Mouse (Mus musculus): ENCODE measurements around the gene Upk3bl. TPM values are rescaled to one million over a fixed set of nuclear protein-coding genes. Genes with fewer than 3 reads are reported as not detected.

Upk3bl gene
- polyA plus RNA-seq, 1 experiment from 2014 or later, result 1.2 TPM

DNA sequence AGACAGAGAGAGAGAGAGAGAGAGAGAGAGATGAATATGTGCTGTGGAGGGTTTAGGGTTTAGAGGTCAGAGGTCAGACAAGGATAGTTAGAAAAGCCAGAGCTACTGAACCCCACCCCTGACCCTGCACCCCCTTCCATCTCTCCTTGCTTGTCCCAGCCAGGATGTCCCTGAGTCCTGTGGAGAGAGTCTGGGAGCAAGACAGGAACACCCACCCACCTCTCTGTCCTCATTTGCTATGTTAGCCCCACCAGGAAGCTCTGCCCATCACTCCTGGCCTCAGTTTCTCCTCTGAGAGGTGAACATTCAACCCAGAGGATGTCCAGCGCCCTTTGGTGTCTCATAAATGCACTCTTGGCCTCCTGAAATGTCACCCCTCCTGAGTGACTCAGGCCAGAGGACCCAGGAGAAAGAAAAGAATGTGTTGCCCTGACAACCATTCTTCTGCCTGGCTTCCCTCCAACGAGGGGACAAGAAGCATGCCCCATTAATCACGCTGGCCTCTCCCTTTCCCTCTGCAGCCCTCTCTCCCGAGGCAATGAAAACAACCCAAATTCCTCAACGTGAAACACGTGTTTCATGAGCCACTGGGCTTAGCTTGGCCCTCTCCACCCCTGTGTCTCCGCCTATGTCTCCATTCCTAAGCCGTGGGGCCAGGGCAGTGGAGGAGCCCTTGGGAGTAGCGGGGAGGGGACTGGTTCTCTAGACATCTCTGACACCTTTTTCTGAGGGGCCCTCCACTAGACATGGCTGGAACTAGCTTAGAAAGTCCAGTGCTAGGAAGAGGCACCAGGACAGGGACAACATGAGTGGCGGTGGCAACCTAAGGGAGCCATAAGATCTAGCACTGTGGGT is 2.8 kb upstream of the Upk3bl start:
- Histone ChIP-seq H3K9me3 (ENCODE audit: low read length) (no peaks in the 10 kb centered on the region), H3K4me2 (replicated peaks; ENCODE audit: low read depth, low read length) (no peak overlapping the region), H3K27me3 (replicated peaks; ENCODE audit: insufficient read depth, low read length) (no peaks in the 10 kb centered on the region), H3K4me1 (ENCODE audit: insufficient read depth, low read depth, low read length) (no peaks in the 10 kb centered on the region), H3K27ac (ENCODE audit: low read length) (peak overlapping the region; percentile 81), H3K4me3 (ENCODE audit: low read depth, low read length) (no peak overlapping the region), H3K36me3 (ENCODE audit: insufficient read depth, low read length) (no peaks in the 10 kb centered on the region), H3K9ac (replicated peaks; ENCODE audit: low read depth) (no peak overlapping the region)
- ATAC-seq, result peak; percentile 87
- peak; percentile 90 for DNase-seq (ENCODE audit: low spot score)
- WGBS, result 7% methylated on average over 10 of the region's 10 CpGs
- TF ChIP-seq CTCF (IDR thresholded peaks at IDR 0.05) (no peak), EP300 (IDR thresholded peaks at IDR 0.05) (peak; percentile 74; the same call in 1 of the 2 replicates)

DNA sequence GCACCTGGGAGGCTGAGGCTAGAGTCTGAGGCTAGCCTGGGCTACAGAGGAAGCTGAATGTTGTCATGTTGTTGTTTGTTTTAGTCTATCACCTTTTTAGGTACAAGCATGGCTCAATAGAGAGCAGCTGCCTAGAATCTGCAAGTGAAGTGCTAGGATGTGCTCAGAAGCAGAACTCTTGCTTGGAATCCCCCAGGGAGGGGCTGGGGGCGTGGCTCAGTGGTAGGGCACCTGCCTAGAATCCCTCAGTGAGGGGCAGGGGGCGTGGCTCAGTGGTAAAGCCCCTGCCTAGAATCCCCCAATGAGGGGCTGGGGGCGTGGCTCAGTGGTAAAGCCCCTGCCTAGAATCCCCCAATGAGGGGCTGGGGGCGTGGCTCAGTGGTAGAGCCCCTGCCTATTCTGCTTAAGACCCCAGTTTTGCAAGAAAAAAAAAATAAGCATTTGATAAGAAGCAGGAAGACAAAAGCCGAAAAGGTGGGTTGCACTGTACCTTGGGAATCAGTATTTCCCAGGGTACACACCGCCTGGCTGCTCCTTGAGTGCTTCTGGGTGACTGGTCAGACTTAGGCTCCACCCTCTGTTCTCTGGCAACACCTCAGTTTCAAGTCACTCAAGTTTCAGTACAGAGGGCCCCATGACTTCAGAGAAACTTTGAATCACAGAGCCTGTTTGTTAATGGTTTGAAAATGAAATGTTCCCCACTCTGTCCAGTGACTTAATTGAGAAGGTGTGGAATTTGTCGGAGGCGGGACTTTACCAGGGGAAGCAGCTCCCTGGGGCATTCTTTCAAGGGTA is 1.2 kb upstream of the Upk3bl start:
- peak; percentile 82 for ATAC-seq
- Histone ChIP-seq H3K4me3 (ENCODE audit: low read depth, low read length) (no peak overlapping the region), H3K27ac (ENCODE audit: low read length) (peak overlapping the region; percentile 77), H3K9me3 (ENCODE audit: low read length) (no peaks in the 10 kb centered on the region), H3K36me3 (ENCODE audit: insufficient read depth, low read length) (no peaks in the 10 kb centered on the region), H3K4me2 (replicated peaks; ENCODE audit: low read depth, low read length) (no peak overlapping the region), H3K27me3 (replicated peaks; ENCODE audit: insufficient read depth, low read length) (no peaks in the 10 kb centered on the region), H3K4me1 (ENCODE audit: insufficient read depth, low read depth, low read length) (no peaks in the 10 kb centered on the region), H3K9ac (replicated peaks; ENCODE audit: low read depth) (no peak overlapping the region)
- peak; percentile 91 for DNase-seq (ENCODE audit: low spot score)
- WGBS, result 72% methylated on average over 8 of the region's 8 CpGs
- TF ChIP-seq EP300 (IDR thresholded peaks at IDR 0.05), result peak; percentile 86
- no peak for TF ChIP-seq CTCF (IDR thresholded peaks at IDR 0.05)

- Histone ChIP-seq H3K27me3 (replicated peaks; ENCODE audit: insufficient read depth, low read length) (no peaks in the 10 kb centered on the region; the same call in 1 of the 2 replicates), H3K9ac (replicated peaks; ENCODE audit: low read depth) (no peak overlapping the region), H3K4me3 (ENCODE audit: low read depth, low read length) (no peak overlapping the region), H3K36me3 (ENCODE audit: insufficient read depth, low read length) (no peaks in the 10 kb centered on the region), H3K27ac (ENCODE audit: low read length) (no peak overlapping the region), H3K4me2 (replicated peaks; ENCODE audit: low read depth, low read length) (no peak overlapping the region), H3K9me3 (ENCODE audit: low read length) (no peaks in the 10 kb centered on the region), H3K4me1 (ENCODE audit: insufficient read depth, low read depth, low read length) (no peaks in the 10 kb centered on the region)
- TF ChIP-seq CTCF (IDR thresholded peaks at IDR 0.05) (peak; percentile 39), EP300 (IDR thresholded peaks at IDR 0.05) (no peak)
- ATAC-seq (no peak), DNase-seq (ENCODE audit: low spot score) (no peak)
- WGBS, result 32% methylated on average over 4 of the region's 4 CpGs
Measured at GRCm38 (mm10) chr5:136056062-136056461, 1.8 kb downstream of the Upk3bl start.

GRCm38 (mm10) chr5:136057085-136057484 is 2.8 kb downstream of the Upk3bl start:
- Histone ChIP-seq H3K9ac (replicated peaks; ENCODE audit: low read depth) (no peak overlapping the region), H3K4me3 (ENCODE audit: low read depth, low read length) (no peak overlapping the region)
- ATAC-seq, result no peak

DNA sequence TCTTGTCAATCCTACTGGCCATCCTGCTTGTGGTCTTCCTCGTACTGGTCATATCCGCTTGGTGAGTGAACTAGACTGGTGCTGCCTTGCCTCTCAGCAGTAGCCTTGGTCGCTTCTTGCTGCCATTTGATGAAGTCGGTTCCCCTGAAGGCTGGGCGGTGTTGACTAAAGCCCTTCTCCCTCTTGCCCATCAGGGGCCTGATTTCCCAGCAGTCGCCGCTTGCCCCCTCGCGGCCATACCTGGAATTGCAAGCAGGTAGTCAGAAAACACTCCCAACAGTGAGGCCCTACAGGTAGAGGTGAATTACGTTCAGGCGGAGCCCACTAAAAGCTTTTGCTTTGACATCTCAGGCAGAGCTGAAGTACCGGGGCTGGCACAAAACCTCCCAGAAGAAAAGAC is 7.3 kb downstream of the Upk3bl start:
- DNase-seq (ENCODE audit: low spot score) (peak; percentile 74), ATAC-seq (peak; percentile 62)
- no peak overlapping the region for H3K9ac ChIP-seq (replicated peaks; ENCODE audit: low read depth)
- no peak overlapping the region for H3K4me3 ChIP-seq (ENCODE audit: low read depth, low read length)
- H3K9me3 ChIP-seq (ENCODE audit: low read length), result no peaks in the 10 kb centered on the region
- no peaks in the 10 kb centered on the region; the same call in 1 of the 2 replicates for H3K27me3 ChIP-seq (replicated peaks; ENCODE audit: insufficient read depth, low read length)
- 8% methylated on average over 12 of the region's 12 CpGs for whole genome bisulfite sequencing
- TF ChIP-seq CTCF (IDR thresholded peaks at IDR 0.05), result peak; percentile 99
- no peak for TF ChIP-seq EP300 (IDR thresholded peaks at IDR 0.05)
- no peaks in the 10 kb centered on the region for H3K36me3 ChIP-seq (ENCODE audit: insufficient read depth, low read length)
- no peak overlapping the region for H3K27ac ChIP-seq (ENCODE audit: low read length)
- no peaks in the 10 kb centered on the region for H3K4me1 ChIP-seq (ENCODE audit: insufficient read depth, low read depth, low read length)
- no peak overlapping the region for H3K4me2 ChIP-seq (replicated peaks; ENCODE audit: low read depth, low read length)

More at GRCm38 (mm10) chr5:136057085-136057484, 2.8 kb downstream of the Upk3bl start:
- DNase-seq (ENCODE audit: low spot score), result no peak
- Histone ChIP-seq H3K27ac (ENCODE audit: low read length) (no peak overlapping the region), H3K27me3 (replicated peaks; ENCODE audit: insufficient read depth, low read length) (no peaks in the 10 kb centered on the region; the same call in 1 of the 2 replicates), H3K36me3 (ENCODE audit: insufficient read depth, low read length) (no peaks in the 10 kb centered on the region), H3K9me3 (ENCODE audit: low read length) (no peaks in the 10 kb centered on the region), H3K4me1 (ENCODE audit: insufficient read depth, low read depth, low read length) (no peaks in the 10 kb centered on the region), H3K4me2 (replicated peaks; ENCODE audit: low read depth, low read length) (no peak overlapping the region)
- no peak for TF ChIP-seq EP300 (IDR thresholded peaks at IDR 0.05)
- TF ChIP-seq CTCF (IDR thresholded peaks at IDR 0.05), result no peak
- whole genome bisulfite sequencing, result 18% methylated on average over 8 of the region's 8 CpGs

- Histone ChIP-seq H3K4me2 (replicated peaks; ENCODE audit: low read depth, low read length) (no peak overlapping the region), H3K9me3 (ENCODE audit: low read length) (no peaks in the 10 kb centered on the region), H3K27me3 (replicated peaks; ENCODE audit: insufficient read depth, low read length) (no peaks in the 10 kb centered on the region; the same call in 1 of the 2 replicates), H3K27ac (ENCODE audit: low read length) (no peak overlapping the region), H3K36me3 (ENCODE audit: insufficient read depth, low read length) (no peaks in the 10 kb centered on the region), H3K9ac (replicated peaks; ENCODE audit: low read depth) (no peak overlapping the region), H3K4me1 (ENCODE audit: insufficient read depth, low read depth, low read length) (no peaks in the 10 kb centered on the region), H3K4me3 (ENCODE audit: low read depth, low read length) (no peak overlapping the region)
- ATAC-seq, result no peak
- no peak for TF ChIP-seq EP300 (IDR thresholded peaks at IDR 0.05)
- TF ChIP-seq CTCF (IDR thresholded peaks at IDR 0.05), result no peak
- DNase-seq (ENCODE audit: low spot score), result no peak
- WGBS, result 87% methylated on average over 10 of the region's 10 CpGs
Measured at GRCm38 (mm10) chr5:136063920-136064319, 9.6 kb downstream of the Upk3bl start.

Measured in lung, postnatal 0 days (tissue).